Mouse (Mus musculus) intestine, postnatal 0 days (tissue): Measurements from ENCODE around the gene S1pr1. TPM values are rescaled to one million over a fixed set of nuclear protein-coding genes. Genes with fewer than 3 reads are reported as not detected.

Source experiments
- ATAC-seq: fragments of 200-750 bp; cut with Nextera tagmentation; 2 replicates; pipeline ENCODE4 v1.8.0; 2017; ENCODE audit warnings: mild to moderate bottlenecking, moderate TSS enrichment, moderate library complexity
- H3K27ac ChIP-seq: fragments of 300-500 bp; sonication (generic); 2 replicates; pipeline ENCODE4 v1.5.1; 2014; ENCODE audit warnings: mild to moderate bottlenecking, low read depth, low read length, moderate library complexity
- H3K27me3 ChIP-seq: fragments of 300-500 bp; sonication (generic); replicated peaks from 2 replicates; pipeline ENCODE4 v1.6.1; 2014; ENCODE audit warnings: low read length, mixed read lengths; ENCODE audit not compliant: control insufficient read depth, insufficient read depth
- H3K36me3 ChIP-seq: fragments of 300-500 bp; sonication (generic); 2 replicates; pipeline ENCODE4 v1.6.1; 2014; ENCODE audit warnings: mild to moderate bottlenecking, moderate library complexity; ENCODE audit not compliant: control insufficient read depth, insufficient read depth
- H3K4me1 ChIP-seq: fragments of 300-500 bp; sonication (generic); replicated peaks from 2 replicates; pipeline ENCODE4 v1.6.1; 2014; ENCODE audit warnings: antibody characterized with exemption, low read length, mixed read lengths; ENCODE audit not compliant: control insufficient read depth, insufficient read depth
- H3K4me2 ChIP-seq: fragments of 300-500 bp; sonication (generic); replicated peaks from 2 replicates; pipeline ENCODE4 v1.6.1; 2014; ENCODE audit warnings: low read depth, mild to moderate bottlenecking, moderate library complexity
- H3K4me3 ChIP-seq: fragments of 300-500 bp; sonication (generic); 2 replicates; pipeline ENCODE4 v1.5.1; 2014; ENCODE audit warnings: low read depth, low read length
- H3K9ac ChIP-seq: fragments of 300-500 bp; sonication (generic); 2 replicates; pipeline ENCODE4 v1.6.1; 2014; ENCODE audit warnings: mild to moderate bottlenecking, low read depth, low read length
- H3K9me3 ChIP-seq: fragments of 300-500 bp; sonication (generic); 2 replicates; pipeline ENCODE4 v1.6.1; 2016; ENCODE audit warnings: mixed run types; ENCODE audit not compliant: control insufficient read depth
- CTCF ChIP-seq: sonication (generic); IDR thresholded peaks from 2 replicates; pipeline ENCODE4 v1.5.1; 2016; ENCODE audit warnings: low read depth, mild to moderate bottlenecking, control low read depth, antibody characterized with exemption, moderate library complexity
- WGBS: fragments of 180-500 bp; shearing (Covaris S2); extraction: QIAGEN DNeasy Blood & Tissue Kit; methylation state at CpG from one replicate; pipeline ENCODE4 v1.1.7; 2014; 5-methylcytosine and 5-hydroxymethylcytosine counted together
- polyA plus RNA-seq: library from polyadenylated mRNA; unstranded; fragments of >200 nt; fragmentation: Nextera tagmentation; extraction: Ambion mirVana; gene quantifications from 2 replicates; pipeline ENCODE4 v1.2.1, GENCODE M21; 2015

Gene S1pr1
- polyA plus RNA-seq, 1 experiment from 2014 or later = 7.6 TPM

- no peak overlapping the region for H3K4me3 ChIP-seq
- no peaks in the 10 kb centered on the region for H3K36me3 ChIP-seq
- no peaks in the 10 kb centered on the region for H3K27me3 ChIP-seq
- H3K9me3 ChIP-seq = no peaks in the 10 kb centered on the region
- H3K27ac ChIP-seq = no peak overlapping the region
- WGBS = 82% methylated on average over 8 of the region's 8 CpGs
- no peak overlapping the region for H3K9ac ChIP-seq
- H3K4me2 ChIP-seq = no peak overlapping the region
- H3K4me1 ChIP-seq = no peaks in the 10 kb centered on the region
- no peak for ATAC-seq
- no peak for TF ChIP-seq CTCF
These were observed 19.5 kb downstream of the S1pr1 start for GRCm38 (mm10) chr3:115695194-115695891.

- 92% methylated on average over 5 of the region's 5 CpGs for WGBS
- ATAC-seq = no peak
- no peaks in the 10 kb centered on the region for H3K36me3 ChIP-seq
- H3K4me1 ChIP-seq = no peaks in the 10 kb centered on the region
- no peak overlapping the region for H3K4me3 ChIP-seq
- H3K9ac ChIP-seq = no peak overlapping the region
- H3K27ac ChIP-seq = no peak overlapping the region
- no peak for TF ChIP-seq CTCF
- no peaks in the 10 kb centered on the region for H3K27me3 ChIP-seq
- H3K4me2 ChIP-seq = no peak overlapping the region
- no peaks in the 10 kb centered on the region for H3K9me3 ChIP-seq
These were observed 20.7 kb downstream of the S1pr1 start for GRCm38 (mm10) chr3:115694168-115694567.

- WGBS = 82% methylated on average over 12 of the region's 12 CpGs
- TF ChIP-seq CTCF = no peak
These were observed 21.5 kb downstream of the S1pr1 start for GRCm38 (mm10) chr3:115693390-115693789.

GRCm38 (mm10) chr3:115692857-115693256, 22.0 kb downstream of the S1pr1 start:
- ATAC-seq = no peak
- WGBS = 55% methylated on average over 4 of the region's 4 CpGs
- H3K27ac ChIP-seq = no peak overlapping the region

More at GRCm38 (mm10) chr3:115693390-115693789, 21.5 kb downstream of the S1pr1 start:
- H3K27me3 ChIP-seq = no peaks in the 10 kb centered on the region
- no peaks in the 10 kb centered on the region for H3K36me3 ChIP-seq
- H3K9ac ChIP-seq = no peak overlapping the region
- H3K4me1 ChIP-seq = no peaks in the 10 kb centered on the region
- no peak overlapping the region for H3K27ac ChIP-seq
- H3K9me3 ChIP-seq = no peaks in the 10 kb centered on the region
- H3K4me3 ChIP-seq = no peak overlapping the region
- ATAC-seq = no peak
- no peak overlapping the region for H3K4me2 ChIP-seq

GRCm38 (mm10) chr3:115692384-115692783, 22.5 kb downstream of the S1pr1 start:
- WGBS = 89% methylated on average over 5 of the region's 5 CpGs

More at GRCm38 (mm10) chr3:115692857-115693256, 22.0 kb downstream of the S1pr1 start:
- H3K36me3 ChIP-seq = no peaks in the 10 kb centered on the region
- no peaks in the 10 kb centered on the region for H3K4me1 ChIP-seq
- H3K4me2 ChIP-seq = no peak overlapping the region
- no peaks in the 10 kb centered on the region for H3K27me3 ChIP-seq
- H3K4me3 ChIP-seq = no peak overlapping the region
- H3K9ac ChIP-seq = no peak overlapping the region
- no peak for TF ChIP-seq CTCF
- no peaks in the 10 kb centered on the region for H3K9me3 ChIP-seq

GRCm38 (mm10) chr3:115689920-115690319, 25.0 kb downstream of the S1pr1 start:
- Histone ChIP-seq H3K4me1 (no peaks in the 10 kb centered on the region), H3K9ac (no peak overlapping the region), H3K4me3 (no peak overlapping the region), H3K36me3 (no peaks in the 10 kb centered on the region), H3K4me2 (no peak overlapping the region), H3K27ac (no peak overlapping the region), H3K27me3 (no peaks in the 10 kb centered on the region), H3K9me3 (no peaks in the 10 kb centered on the region)
- no peak for ATAC-seq
- WGBS = 76% methylated on average over 1 of the region's 1 CpGs
- TF ChIP-seq CTCF = no peak

More at GRCm38 (mm10) chr3:115692384-115692783, 22.5 kb downstream of the S1pr1 start:
- no peaks in the 10 kb centered on the region for H3K27me3 ChIP-seq
- no peaks in the 10 kb centered on the region for H3K36me3 ChIP-seq
- no peak overlapping the region; the same call in 1 of the 2 replicates for H3K27ac ChIP-seq
- H3K9me3 ChIP-seq = no peaks in the 10 kb centered on the region
- no peak overlapping the region for H3K9ac ChIP-seq
- no peaks in the 10 kb centered on the region for H3K4me1 ChIP-seq
- H3K4me2 ChIP-seq = no peak overlapping the region
- H3K4me3 ChIP-seq = no peak overlapping the region
- no peak for ATAC-seq
- no peak for TF ChIP-seq CTCF
